Mouse (Mus musculus) CH12.LX (cell line): ENCODE measurements around the gene Reep6.

Experiments
- CTCF ChIP-seq, 2 experiments: IDR thresholded peaks in 1 of 2; conservative IDR thresholded peaks in 1 of 2; 2 replicates each; pipeline ENCODE4 v1.5.1; 2011 to 2012; ENCODE audit warnings: low read depth in 2 of 2, low read length in 2 of 2, improper control_type of control experiment in 1 of 2, inconsistent platforms in 1 of 2, mild to moderate bottlenecking in 1 of 2, moderate library complexity in 1 of 2
- EP300 ChIP-seq: IDR thresholded peaks from 2 replicates; pipeline ENCODE4 v1.6.1; 2011; ENCODE audit warnings: low read length, improper control_type of control experiment
- GABPA ChIP-seq: IDR thresholded peaks from 2 replicates; pipeline ENCODE4 v1.6.1; 2012; ENCODE audit warnings: low read depth, low read length, improper control_type of control experiment, inconsistent platforms; ENCODE audit not compliant: insufficient replicate concordance
- HCFC1 ChIP-seq: IDR thresholded peaks from 2 replicates; pipeline ENCODE4 v1.6.1; 2012; ENCODE audit warnings: low read depth, mild to moderate bottlenecking, inconsistent platforms, low read length, improper control_type of control experiment
- JUN ChIP-seq: IDR thresholded peaks from 2 replicates; pipeline ENCODE4 v1.6.1; 2011; ENCODE audit warnings: low read depth, mild to moderate bottlenecking, low read length, improper control_type of control experiment, moderate library complexity; ENCODE audit not compliant: insufficient read depth
- MAFK ChIP-seq: IDR thresholded peaks from 2 replicates; pipeline ENCODE4 v1.6.1; 2011; ENCODE audit warnings: low read length, improper control_type of control experiment; ENCODE audit not compliant: insufficient replicate concordance
- MAX ChIP-seq: IDR thresholded peaks from 2 replicates; pipeline ENCODE4 v1.6.1; 2011; ENCODE audit warnings: low read length, improper control_type of control experiment
- MXI1 ChIP-seq: IDR thresholded peaks from 2 replicates; pipeline ENCODE4 v1.6.1; 2011; ENCODE audit warnings: mild to moderate bottlenecking, low read depth, low read length, improper control_type of control experiment
- NRF1 ChIP-seq: IDR thresholded peaks from 2 replicates; pipeline ENCODE4 v1.6.1; 2014; ENCODE audit warnings: low read depth, mild to moderate bottlenecking, inconsistent platforms, low read length, improper control_type of control experiment, moderate library complexity
- POLR2A ChIP-seq: IDR thresholded peaks from 2 replicates; pipeline ENCODE4 v1.6.1; 2011; ENCODE audit warnings: low read depth, mild to moderate bottlenecking, improper control_type of control experiment, low read length
- RCOR1 ChIP-seq: conservative IDR thresholded peaks from 2 replicates; pipeline ENCODE4 v1.6.1; 2012; ENCODE audit warnings: low read depth, mild to moderate bottlenecking, inconsistent platforms, low read length, improper control_type of control experiment
- SMC3 ChIP-seq: IDR thresholded peaks from 2 replicates; pipeline ENCODE4 v1.6.1; 2011; ENCODE audit warnings: low read depth, low read length, improper control_type of control experiment
- USF1 ChIP-seq: IDR thresholded peaks from 2 replicates; pipeline ENCODE4 v1.6.1; 2014; ENCODE audit warnings: low read depth, mild to moderate bottlenecking, inconsistent platforms, low read length, improper control_type of control experiment
- ZC3H11A ChIP-seq: IDR thresholded peaks from 2 replicates; pipeline ENCODE4 v1.6.1; 2012; ENCODE audit warnings: low read depth, mild to moderate bottlenecking, inconsistent platforms, low read length, improper control_type of control experiment

DNA sequence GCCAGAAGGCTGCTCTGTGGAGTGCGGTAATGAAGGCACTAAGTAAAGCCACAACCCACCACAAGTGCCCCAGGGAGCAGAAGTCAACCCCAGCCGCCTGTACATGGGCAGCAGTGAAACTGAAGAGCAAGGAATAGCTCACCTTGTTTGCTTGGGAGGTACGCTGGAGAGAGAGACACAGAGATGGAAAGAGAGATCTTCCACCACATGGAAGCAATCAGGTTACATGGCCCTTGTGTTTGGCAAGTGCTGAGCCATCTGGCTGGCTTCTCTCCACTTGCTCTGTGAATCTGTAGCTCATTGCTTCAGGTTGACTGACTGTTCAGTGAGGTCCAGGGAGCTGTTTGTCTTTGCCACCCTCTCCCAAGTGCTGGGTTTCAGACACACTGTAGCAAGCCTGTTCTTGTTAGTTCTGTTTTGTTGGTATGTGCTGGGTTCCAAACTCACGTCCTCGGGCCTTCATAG is 2.8 kb downstream of the Reep6 start:
- TF ChIP-seq JUN (no peak), POLR2A (no peak), CTCF (conservative IDR thresholded peaks at IDR 0.05 in 1 of 2, IDR thresholded peaks at IDR 0.05 in 1 of 2; ENCODE audit: low read depth in 2 of 2, low read length in 2 of 2) (no peak), MAX (no peak), MAFK (no peak), SMC3 (no peak), EP300 (no peak), GABPA (no peak), MXI1 (no peak), NRF1 (no peak), RCOR1 (no peak), USF1 (no peak), HCFC1 (no peak), ZC3H11A (no peak)
